Mouse (Mus musculus) frontal cortex, postnatal 36 days (tissue): ENCODE data around the gene Pappa.

Experiments
- DNase-seq, 2 experiments: peaks; one replicate each; pipeline ENCODE4 v3.0.0; 2022; ENCODE audit warnings: low spot score in 2 of 2

The Pappa gene

GRCm38 (mm10) chr4:65123741-65124224, at the start of gene Pappa:
Gene Pappa, plus strand, starts transcription at chr4:65124174.
- no peak for DNase-seq

- DNase-seq = no peak
These were observed 45.9 kb upstream of the Pappa start for GRCm38 (mm10) chr4:65077906-65078615.

DNA sequence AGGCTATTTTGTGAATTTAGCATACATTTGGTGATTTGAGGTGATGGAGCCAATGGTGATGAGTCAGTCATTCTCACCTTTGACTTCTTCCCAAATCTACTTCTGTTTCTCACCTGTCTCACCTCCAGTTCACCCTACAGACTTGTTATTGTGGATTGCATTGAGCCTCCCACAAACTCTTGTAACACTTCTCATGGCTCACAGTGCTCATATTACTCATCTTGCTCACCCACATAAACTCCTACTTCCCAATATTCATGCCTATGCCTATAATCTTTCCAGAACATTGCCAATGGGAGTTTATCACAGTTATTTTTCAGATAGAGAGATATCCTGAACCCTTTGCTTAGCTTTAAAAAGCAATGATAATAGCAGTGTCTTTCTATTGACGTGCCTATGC, 37.1 kb upstream of the Pappa start:
- no peak for DNase-seq

- no peak for DNase-seq
These were observed 36.4 kb upstream of the Pappa start for GRCm38 (mm10) chr4:65087592-65087991.

DNA sequence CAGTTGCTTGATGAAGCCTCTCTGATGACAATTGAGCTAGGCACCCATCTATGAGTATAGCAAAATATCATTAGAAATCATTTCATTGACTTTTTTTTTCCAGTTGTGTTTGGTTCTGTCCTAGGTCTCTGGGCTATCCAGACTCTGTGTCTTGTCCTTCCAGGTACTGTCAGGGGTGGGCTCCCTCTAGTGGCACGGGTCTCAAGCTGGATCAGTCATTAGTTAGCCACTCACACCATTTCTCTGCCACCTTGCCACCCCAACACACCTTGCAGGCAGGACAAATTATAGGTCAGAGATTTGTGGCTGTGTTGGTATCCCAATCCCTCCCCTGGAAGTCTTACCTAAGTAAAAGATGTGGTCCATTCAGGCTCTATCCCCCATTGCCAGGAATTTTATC, 31.8 kb upstream of the Pappa start:
- DNase-seq = no peak

DNA sequence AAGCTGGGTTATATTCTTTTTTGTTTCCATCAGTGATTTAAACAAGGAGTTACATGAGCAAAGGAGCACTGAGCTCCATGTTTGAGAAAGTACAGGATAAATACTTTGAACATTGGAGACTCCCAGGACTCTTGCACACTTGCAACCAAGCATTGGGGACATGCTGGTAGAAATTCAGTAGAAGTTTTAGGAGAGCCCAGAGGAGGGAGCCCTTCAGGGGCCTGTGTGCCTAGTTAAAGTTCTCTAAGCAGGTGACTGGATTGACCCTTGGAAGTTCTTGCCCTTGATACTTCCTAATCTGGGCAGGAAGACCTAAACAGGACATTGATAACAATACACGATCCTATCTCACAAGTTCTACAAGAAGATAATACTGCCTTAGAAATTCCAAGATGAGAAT, 3.6 kb upstream of the Pappa start:
- no peak for DNase-seq

- DNase-seq = no peak
These were observed 1.1 kb upstream of the Pappa start for GRCm38 (mm10) chr4:65122841-65123240.

DNA sequence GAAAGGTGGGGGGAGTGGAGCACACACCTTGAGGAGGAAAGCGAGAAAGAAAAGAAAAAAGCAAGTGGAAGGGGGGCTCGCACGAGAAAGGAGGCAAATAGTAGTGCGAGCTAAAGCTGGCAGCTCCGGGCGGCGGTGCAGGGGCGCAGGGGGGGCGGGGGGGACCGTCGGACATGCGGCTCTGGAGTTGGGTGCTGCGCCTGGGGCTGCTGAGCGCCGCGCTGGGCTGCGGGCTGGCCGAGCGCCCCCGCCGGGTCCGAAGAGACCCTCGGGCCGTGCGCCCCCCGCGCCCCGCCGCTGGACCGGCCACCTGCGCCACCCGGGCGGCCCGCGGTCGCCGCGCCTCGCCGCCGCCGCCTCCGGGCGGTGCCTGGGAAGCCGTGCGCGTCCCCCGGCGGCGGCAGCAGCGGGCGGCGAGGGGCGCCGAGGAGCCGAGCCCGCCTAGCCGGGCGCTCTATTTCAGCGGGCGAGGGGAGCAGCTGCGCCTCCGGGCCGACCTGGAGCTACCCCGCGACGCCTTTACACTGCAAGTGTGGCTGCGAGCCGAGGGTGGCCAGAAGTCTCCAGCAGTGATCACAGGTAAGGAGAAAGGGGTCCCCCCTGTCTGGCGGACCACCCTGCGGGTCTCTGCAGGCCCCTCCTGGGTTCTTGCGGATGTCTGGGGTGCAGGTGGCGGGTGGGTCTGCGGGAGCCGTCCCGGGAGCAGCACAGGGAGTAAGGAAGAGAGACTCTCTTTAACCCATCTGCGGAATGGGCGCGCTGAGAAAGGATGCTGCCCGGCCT, 586 bp downstream of the Pappa start:
- peak in 1 of 2 experiments; percentile 11 for DNase-seq

DNA sequence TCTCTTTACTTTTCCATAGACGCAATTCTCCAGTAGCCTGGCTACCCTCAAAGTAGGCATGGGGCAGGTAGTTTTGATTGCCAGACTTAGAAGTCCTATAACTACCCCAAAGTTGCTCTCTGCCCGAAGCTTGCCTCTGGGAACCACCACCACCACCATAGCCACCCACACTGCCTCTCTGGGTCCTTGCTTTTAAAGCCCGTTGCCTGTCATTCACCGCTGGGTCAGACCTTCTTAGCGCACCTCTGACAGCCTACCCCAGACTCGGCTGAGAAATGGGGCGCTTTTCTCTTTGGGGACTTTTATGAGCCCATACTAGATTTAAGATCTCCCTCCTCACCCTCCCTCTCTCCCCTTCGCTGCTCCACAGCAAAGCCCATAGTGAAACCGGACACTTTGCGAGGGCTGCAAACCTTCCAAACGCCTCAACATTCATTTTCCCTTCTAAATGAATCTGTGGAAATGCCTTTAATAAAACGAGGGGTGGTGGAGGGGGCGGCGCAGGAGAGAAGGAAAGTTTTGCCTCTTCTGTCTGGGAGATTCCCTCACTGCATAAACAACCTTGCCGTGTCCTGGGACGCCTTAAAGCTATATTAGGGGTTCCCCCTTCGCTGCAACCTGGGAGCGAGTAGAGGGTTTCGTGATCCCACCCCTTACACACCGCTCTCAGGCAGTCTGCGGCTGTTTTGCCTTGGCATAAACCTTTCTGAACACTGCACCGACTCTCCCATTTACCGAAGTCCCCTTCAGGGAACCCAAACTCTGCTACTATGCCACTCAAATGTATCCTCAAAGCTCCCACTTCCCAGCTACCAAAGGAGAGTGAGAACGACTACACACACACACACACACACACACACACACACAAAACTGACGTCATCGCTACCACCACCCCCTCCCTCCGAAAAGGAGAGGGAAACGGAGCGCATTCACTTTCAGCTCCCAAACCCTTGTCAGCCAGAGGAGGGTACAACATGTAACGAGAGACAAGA, 1.7 kb downstream of the Pappa start:
- peak; percentile 16 to 22 for DNase-seq

DNA sequence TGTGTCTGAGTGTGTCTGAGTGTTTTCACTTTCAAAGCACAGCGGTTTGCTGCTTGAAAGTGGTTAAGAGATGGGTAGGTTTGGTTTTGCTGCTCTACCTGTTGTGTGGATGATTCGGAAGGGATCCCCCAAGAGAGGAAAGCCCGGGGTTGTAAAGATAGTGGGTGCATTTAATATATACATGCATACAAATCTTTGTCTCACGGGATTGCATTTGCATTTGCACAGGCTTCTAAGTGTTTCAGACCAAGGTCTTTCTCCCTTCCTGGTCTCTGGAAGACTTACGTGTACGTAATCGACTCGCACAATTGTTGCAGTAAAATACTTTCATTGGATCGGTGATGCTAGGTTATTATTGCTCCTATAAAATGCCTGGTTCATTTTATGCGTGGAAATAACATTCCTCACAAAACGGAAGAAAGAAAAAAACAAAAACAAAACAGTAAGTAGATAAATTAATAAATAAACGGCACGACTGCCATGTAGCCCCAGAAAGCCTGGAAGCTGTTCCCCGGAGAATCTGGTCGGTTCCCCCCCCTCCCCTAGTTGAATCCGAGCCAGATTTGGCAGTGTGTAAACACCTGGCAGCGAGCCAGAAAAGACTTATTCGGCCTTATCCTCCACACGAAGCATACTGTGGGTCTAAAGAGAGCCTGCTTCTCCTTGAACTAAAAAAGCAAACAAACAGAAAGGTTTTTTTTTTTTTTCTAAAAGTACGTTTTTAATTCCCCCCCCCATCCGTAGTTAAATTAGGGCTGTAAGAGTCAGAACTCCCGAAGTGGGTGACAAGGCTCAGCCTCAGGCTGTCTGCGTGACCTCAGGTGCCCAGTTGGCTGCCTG, 2.7 kb downstream of the Pappa start:
- DNase-seq = peak; percentile 8 to 17

DNA sequence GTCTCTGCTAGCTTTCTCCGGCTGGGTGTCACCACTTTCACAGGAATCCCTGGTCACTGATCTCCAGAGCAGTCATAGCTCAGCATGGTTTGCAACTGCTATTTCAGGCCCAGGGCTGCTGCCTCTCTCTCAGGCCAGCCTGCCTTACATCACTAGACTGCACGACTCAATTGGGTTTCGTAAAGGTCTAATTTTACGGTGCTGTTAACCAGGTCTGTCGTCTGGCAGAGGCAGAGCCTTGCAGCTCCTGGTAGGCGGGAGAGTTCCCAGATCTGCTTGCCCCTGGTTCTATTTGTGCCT, 3.3 kb downstream of the Pappa start:
- peak in 1 of 2 experiments; percentile 4 for DNase-seq

DNA sequence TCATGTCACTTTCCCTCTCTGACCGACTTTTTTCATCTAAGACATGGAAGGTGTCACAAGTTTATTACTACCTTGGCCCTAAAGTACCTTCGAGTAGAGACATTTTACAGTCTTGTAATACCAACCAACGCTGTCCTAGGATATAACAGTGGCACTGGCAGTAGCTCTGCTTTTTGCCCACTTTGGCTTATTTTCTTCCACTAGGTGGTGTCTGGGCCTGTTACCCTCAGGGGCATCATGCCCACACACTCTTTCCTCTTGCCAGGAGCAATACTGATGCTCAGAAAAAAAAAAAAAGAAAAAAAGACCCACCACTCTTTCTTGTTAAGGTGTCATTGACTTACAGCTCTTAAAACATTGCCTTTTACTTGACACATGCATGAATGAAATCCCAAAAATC, 8.7 kb downstream of the Pappa start:
- no peak for DNase-seq

DNA sequence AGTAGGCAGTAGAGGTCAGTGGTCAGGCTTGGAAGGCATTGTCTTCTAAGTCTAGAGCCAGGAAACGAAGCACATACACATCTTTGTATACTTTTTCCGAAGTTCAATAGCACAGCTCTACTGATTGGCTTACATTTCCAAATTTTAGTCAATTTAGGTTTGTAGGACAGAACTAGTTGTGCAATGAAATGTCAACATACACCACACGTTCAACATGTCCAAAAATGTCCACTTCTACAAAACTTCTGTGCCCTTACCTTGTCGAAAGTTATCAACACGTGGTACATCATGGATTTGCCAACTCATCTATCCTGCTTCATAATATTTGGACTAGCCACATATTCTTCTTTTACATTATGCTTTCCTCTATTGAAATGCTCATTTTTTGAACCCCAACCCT, 10.4 kb downstream of the Pappa start:
- no peak for DNase-seq

GRCm38 (mm10) chr4:65135109-65135508, 11.1 kb downstream of the Pappa start:
- no peak for DNase-seq

DNA sequence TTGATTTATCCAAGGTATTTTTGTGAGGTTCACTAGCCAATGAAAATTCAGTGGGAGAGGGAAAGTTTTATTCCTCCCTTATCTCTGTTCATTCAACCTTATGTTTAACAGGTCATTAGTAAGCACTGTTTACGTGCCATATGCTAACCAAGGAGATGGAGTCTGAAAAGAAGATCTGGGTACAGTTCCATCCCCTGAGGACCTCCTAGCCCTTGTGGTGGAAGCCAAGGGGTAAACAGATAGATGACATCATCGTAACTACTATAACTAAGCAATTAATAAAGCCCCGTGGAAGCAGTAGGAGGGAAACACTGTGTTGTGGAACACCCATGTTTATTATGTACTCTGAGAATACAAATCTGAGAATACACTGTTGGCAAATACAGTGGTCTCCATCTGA, 12.6 kb downstream of the Pappa start:
- DNase-seq = no peak

DNA sequence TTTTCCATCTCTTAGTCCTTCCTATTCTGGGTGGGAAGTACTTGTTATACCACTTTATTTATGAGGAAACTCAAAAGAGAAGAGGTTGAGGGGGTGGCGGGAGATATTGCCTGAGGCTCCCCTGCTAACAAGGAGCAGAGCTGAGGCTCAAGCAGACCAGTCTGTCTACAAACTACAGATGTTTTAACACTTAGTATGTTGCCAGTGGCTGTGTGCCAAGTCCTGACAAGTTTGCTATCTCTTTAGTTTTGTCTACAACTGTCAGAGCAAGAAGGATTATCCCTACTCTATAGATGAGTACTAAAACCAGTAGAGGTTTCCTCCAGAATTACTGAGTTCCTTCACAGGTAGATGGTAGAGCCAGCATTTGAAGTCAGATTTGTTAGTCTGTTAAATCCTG, 23.0 kb downstream of the Pappa start:
- DNase-seq = no peak

DNA sequence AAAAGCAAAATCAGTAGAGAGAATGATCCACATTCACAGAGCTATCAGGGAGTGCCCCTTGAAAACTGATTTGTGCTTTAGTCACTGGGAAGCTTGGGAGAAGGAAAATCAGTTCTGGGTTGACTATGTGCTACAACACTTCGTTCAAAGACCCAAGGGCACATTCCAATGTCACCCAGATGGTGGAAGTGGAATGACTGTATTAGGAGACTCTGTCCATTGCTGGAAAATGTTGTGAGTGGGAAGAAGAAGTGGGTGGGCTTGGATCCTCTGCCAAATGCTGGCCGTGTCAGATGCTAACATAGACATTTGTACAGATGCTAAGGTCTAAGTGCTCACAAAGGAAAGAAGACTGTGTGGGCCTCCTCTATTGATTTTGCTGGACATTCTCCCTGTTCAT, 29.6 kb downstream of the Pappa start:
- DNase-seq = no peak

- DNase-seq = no peak
These were observed 32.3 kb downstream of the Pappa start for GRCm38 (mm10) chr4:65156231-65156630.

GRCm38 (mm10) chr4:65158651-65159050, 34.7 kb downstream of the Pappa start:
- no peak for DNase-seq

GRCm38 (mm10) chr4:65159481-65159880, 35.5 kb downstream of the Pappa start:
- no peak for DNase-seq

- DNase-seq = no peak
These were observed 39.7 kb downstream of the Pappa start for GRCm38 (mm10) chr4:65163698-65164097.
